Mouse (Mus musculus) left cerebral cortex, adult 18-20 months (tissue): ENCODE results near the gene Ddx59. TPM values are rescaled to one million over a fixed set of nuclear protein-coding genes. Genes with fewer than 3 reads are reported as not detected.
A peak's percentile ranks its signal among the peaks of the same experiment; 100 is the strongest.

Experiments
- DNase-seq, 2 experiments: peaks; one replicate each; pipeline ENCODE4 v3.0.0; 2021 to 2022; ENCODE audit warnings: low spot score in 2 of 2, mixed read lengths in 1 of 2
- long read RNA-seq, 2 experiments: library from polyadenylated mRNA; stranded (forward); transcript quantifications; one replicate each; pipeline ENCODE4 v2.0.0; 2021
- total RNA-seq, 2 experiments: library from RNA; stranded (reverse); gene quantifications; 2 replicates each; pipeline ENCODE4 v1.2.3; 2021

Ddx59 gene
- 10 to 100 TPM in 1 of 2 experiments, 1 to 10 TPM in 1; 9.7 to 11.8 TPM for total RNA-seq
- long read RNA-seq, experiment 1, transcript Ddx59-201 (8 exons, 2,166 nt), result major isoform, 12 of 17 reads
- long read RNA-seq, experiment 1, partial matches to known transcripts, result 2 of 17 reads
- long read RNA-seq, experiment 1, other reads (novel, unspliced or antisense), result 3 of 17 reads
- long read RNA-seq, experiment 2, transcript Ddx59-201 (8 exons, 2,166 nt), result major isoform, 11 of 13 reads
- long read RNA-seq, experiment 2, partial matches to known transcripts, result 1 of 13 reads
- long read RNA-seq, experiment 2, other reads (novel, unspliced or antisense), result 1 of 13 reads

- peak; percentile 97 to 98 for DNase-seq
Measured at GRCm38 (mm10) chr1:136414798-136415755, at the start of gene Ddx59. TSS of gene Ddx59 (plus strand) at chr1:136415271.

- DNase-seq, result no peak
Measured at GRCm38 (mm10) chr1:136365986-136366385, 49.1 kb upstream of the Ddx59 start.

GRCm38 (mm10) chr1:136379261-136379660 is 35.8 kb upstream of the Ddx59 start:
- DNase-seq, result no peak

- DNase-seq, result no peak
Measured at GRCm38 (mm10) chr1:136380161-136380560, 34.9 kb upstream of the Ddx59 start.

GRCm38 (mm10) chr1:136380606-136381005 is 34.5 kb upstream of the Ddx59 start:
- DNase-seq, result no peak

- DNase-seq, result no peak
Measured at GRCm38 (mm10) chr1:136381169-136381568, 33.9 kb upstream of the Ddx59 start.

- DNase-seq, result no peak
Measured at GRCm38 (mm10) chr1:136381583-136381982, 33.5 kb upstream of the Ddx59 start.

GRCm38 (mm10) chr1:136386914-136387313 is 28.2 kb upstream of the Ddx59 start:
- DNase-seq, result no peak

- DNase-seq, result no peak
Measured at GRCm38 (mm10) chr1:136394506-136394905, 20.6 kb upstream of the Ddx59 start.

GRCm38 (mm10) chr1:136395073-136395472 is 20.0 kb upstream of the Ddx59 start:
- DNase-seq, result no peak

- peak; percentile 46 to 63 for DNase-seq
Measured at GRCm38 (mm10) chr1:136401281-136401680, 13.8 kb upstream of the Ddx59 start.

GRCm38 (mm10) chr1:136409631-136410030 is 5.4 kb upstream of the Ddx59 start:
- no peak for DNase-seq

GRCm38 (mm10) chr1:136415756-136416126 is 670 bp downstream of the Ddx59 start:
- no peak for DNase-seq

- peak; percentile 45 to 73 for DNase-seq
Measured at GRCm38 (mm10) chr1:136418393-136418792, 3.3 kb downstream of the Ddx59 start.

GRCm38 (mm10) chr1:136427166-136427969 is 12.3 kb downstream of the Ddx59 start:
- DNase-seq, result no peak

GRCm38 (mm10) chr1:136428981-136429380 is 13.9 kb downstream of the Ddx59 start:
- DNase-seq, result no peak

GRCm38 (mm10) chr1:136430126-136430818 is 15.2 kb downstream of the Ddx59 start:
- DNase-seq, result no peak

- no peak for DNase-seq
Measured at GRCm38 (mm10) chr1:136440741-136441140, 25.7 kb downstream of the Ddx59 start.

- no peak for DNase-seq
Measured at GRCm38 (mm10) chr1:136442809-136443208, 27.7 kb downstream of the Ddx59 start.

- no peak for DNase-seq
Measured at GRCm38 (mm10) chr1:136444555-136445255, 29.6 kb downstream of the Ddx59 start.
